Comparison of ENCODE assay signal across 9 mouse cellular contexts in the genomic region with DNA sequence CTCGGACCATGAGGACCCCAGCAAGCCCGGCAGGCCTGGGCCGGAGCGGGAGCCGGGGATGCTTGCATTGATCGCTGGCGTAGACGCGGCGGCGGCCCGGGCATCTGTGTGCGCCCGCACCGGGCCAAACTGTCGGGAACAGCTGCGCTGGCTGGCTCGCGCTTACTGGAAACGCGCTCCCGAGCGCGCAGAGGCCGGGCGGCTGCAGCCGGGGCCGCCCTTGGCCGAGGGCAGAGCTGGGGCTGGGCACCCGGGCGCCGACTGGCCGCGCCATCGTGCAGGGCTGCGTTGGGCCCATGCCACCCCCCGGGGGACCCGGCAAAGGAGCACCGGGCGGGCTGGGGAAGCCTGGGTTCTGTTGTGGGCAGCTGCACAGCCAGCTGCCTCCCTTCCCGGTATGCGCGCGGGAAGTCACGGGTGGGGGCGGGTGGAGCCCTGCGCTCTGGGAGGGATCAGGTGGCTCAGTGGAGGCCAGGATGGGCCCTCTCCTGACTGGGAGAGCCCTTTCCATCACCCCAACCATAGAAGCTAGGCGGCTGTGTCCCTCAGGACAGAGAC. TPM values are rescaled to one million over a fixed set of nuclear protein-coding genes. Genes with fewer than 3 reads are reported as not detected.
DNase-seq lines count a peak whose midpoint lies in the region; ATAC-seq lines count a peak whose summit lies in the region.
"Had no signal": no experiment of that assay in that cellular context is flagged by ENCODE, and none has a peak within 500 bp of the region (broad histone marks: within the 10 kb centered on the region; RNA-seq: fewer than 3 reads in every experiment).

No protein-coding gene starts in this region.

- 3% methylated on average over 45 of the region's 48 CpGs for WGBS in heart, embryonic 11.5 days (ENCODE audit: insufficient replicate concordance)

- peak overlapping the region; percentile 1; the same call in 1 of the 2 replicates for H3K9ac ChIP-seq in heart, embryonic 11.5 days (ENCODE audit: low read depth, low read length)

- peaks cover 49% of the 10 kb centered on the region for H3K27me3 ChIP-seq in heart, embryonic 11.5 days (ENCODE audit: control insufficient read depth, insufficient read depth, low read length)

- peak overlapping the region; percentile 65 for H3K4me2 ChIP-seq in heart, embryonic 11.5 days

- no peaks in the 10 kb centered on the region for H3K36me3 ChIP-seq in heart, embryonic 11.5 days (ENCODE audit: control insufficient read depth, insufficient read depth, low read length)

- no peak for ATAC-seq in heart, embryonic 11.5 days (replicated peaks; ENCODE audit: insufficient number of reproducible peaks, low FRiP score, low TSS enrichment)

- DNase-seq in left cerebral cortex, adult 18-20 months (ENCODE audit: low spot score in 2 of 2), result peak; percentile 31 to 37
- no peak for DNase-seq in left cerebral cortex, adult 11 months (ENCODE audit: low spot score)
- peak; percentile 89 for DNase-seq in embryo, embryonic 11 days
- peak; percentile 43 to 52 for DNase-seq in layer of hippocampus, postnatal 14 days (ENCODE audit: low spot score in 2 of 2)
- peak; percentile 59 for DNase-seq in lung, postnatal 14 days
- DNase-seq in right cerebral cortex, postnatal 25 days, result peak; percentile 47
- DNase-seq in cerebellum, adult 9-10 months, result no peak

- peak overlapping the region; percentile 32 for H3K4me3 ChIP-seq in heart, embryonic 11.5 days (ENCODE audit: low read depth, low read length)

- peaks cover 31% of the 10 kb centered on the region for H3K4me1 ChIP-seq in heart, embryonic 11.5 days (ENCODE audit: control insufficient read depth, insufficient read depth, low read length)

- H3K27ac ChIP-seq in heart, embryonic 11.5 days (ENCODE audit: low read depth, low read length), result no peak overlapping the region
- H3K27ac ChIP-seq: macrophage had no signal

- H3K9me3 ChIP-seq in heart, embryonic 11.5 days (replicated peaks; ENCODE audit: control insufficient read depth, low read length), result no peaks in the 10 kb centered on the region

RNA-seq across cellular contexts. Expression of gene Socs3, which starts 39.0 kb away (rescaled TPM):
- total RNA-seq in left cerebral cortex, adult 18-20 months (2021), result 1 to 10 TPM; 4.5 to 4.9 TPM
- 3.6 and 4.5 TPM in 2 replicates for polyA plus RNA-seq in heart, embryonic 11.5 days (2014; fragmentation: Nextera tagmentation; extraction: Ambion mirVana)
- total RNA-seq in layer of hippocampus, postnatal 14 days (2021), result 1 to 10 TPM; 2.1 to 3.2 TPM

RNA-seq across cellular contexts. Expression of gene Pgs1, which starts 55.2 kb away (rescaled TPM):
- 10 to 100 TPM; 87.1 to 89.0 TPM for total RNA-seq in left cerebral cortex, adult 18-20 months (2021)
- polyA plus RNA-seq in heart, embryonic 11.5 days (2014; fragmentation: Nextera tagmentation; extraction: Ambion mirVana), result 26.5 and 27.4 TPM in 2 replicates
- total RNA-seq in layer of hippocampus, postnatal 14 days (2021), result 10 to 100 TPM; 65.4 to 66.9 TPM

RNA-seq across cellular contexts. Expression of gene Tha1, which starts 57.6 kb away (rescaled TPM):
- total RNA-seq in left cerebral cortex, adult 18-20 months (2021), result 1 to 10 TPM; 2.8 to 5.0 TPM
- 3.0 and 3.7 TPM in 2 replicates for polyA plus RNA-seq in heart, embryonic 11.5 days (2014; fragmentation: Nextera tagmentation; extraction: Ambion mirVana)
- 1 to 10 TPM; 3.1 to 3.5 TPM for total RNA-seq in layer of hippocampus, postnatal 14 days (2021)

Comparison
In these comparisons a context has a peak if more than half of its experiments do, and no peak if none do; other contexts are left out.
1. DNase-seq: peak in left cerebral cortex, adult 18-20 months (2 of 2), embryo, embryonic 11 days (single experiment), layer of hippocampus, postnatal 14 days (2 of 2), lung, postnatal 14 days (single experiment) and right cerebral cortex, postnatal 25 days (single experiment); none in left cerebral cortex, adult 11 months (single experiment) and cerebellum, adult 9-10 months (single experiment).